Mouse (Mus musculus): Measurements from ENCODE around the gene Rela.

Gene Rela

DNA sequence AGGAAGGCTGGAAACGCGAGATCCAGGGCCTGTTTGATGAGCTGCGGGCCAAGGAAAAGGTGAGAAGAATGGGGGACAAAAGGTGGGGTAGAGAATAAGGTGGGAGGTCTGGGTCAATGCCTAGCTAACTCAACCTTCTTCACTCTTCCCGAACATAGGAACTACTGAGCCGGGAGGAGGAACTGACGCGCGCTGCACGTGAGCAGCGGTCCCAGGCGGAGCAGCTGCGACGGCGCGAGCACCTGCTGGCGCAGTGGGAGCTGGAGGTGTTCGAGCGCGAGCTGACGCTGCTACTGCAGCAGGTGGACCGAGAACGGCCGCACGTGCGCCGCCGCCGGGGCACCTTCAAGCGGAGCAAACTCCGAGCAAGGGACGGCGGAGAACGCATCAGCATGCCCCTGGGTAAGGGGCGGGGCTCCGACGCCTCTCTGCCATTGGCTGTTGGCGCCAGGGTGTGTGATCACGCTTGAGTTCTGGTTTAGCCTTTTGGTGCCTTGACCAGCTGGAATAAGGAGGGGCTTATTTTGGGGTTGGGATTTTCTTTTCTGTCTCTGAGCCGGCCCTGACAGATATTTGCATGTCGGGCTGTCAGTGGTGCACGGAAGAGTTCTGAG, 58.7 kb downstream of the Rela start:
- no peak for DNase-seq (ENCODE audit: low read depth in 2 of 2, low spot score in 2 of 2)
